Mouse (Mus musculus) heart, embryonic 13.5 days (tissue): ENCODE data around the gene Tmed2. TPM values are rescaled to one million over a fixed set of nuclear protein-coding genes. Genes with fewer than 3 reads are reported as not detected.
"Not testable (repeated sequence)": the region's sequence is repeated elsewhere in the genome, so short reads cannot be mapped to it uniquely, and the experiment has no call there.

ENCODE experiments used
- ATAC-seq: fragments of 200-750 bp; cut with Nextera tagmentation; 2 replicates; pipeline ENCODE4 v1.8.0; 2017; ENCODE audit warnings: moderate TSS enrichment; ENCODE audit not compliant: insufficient number of reproducible peaks, low FRiP score, low TSS enrichment; ENCODE audit errors: extremely low read depth
- H3K27ac ChIP-seq: fragments of 300-500 bp; sonication (generic); replicated peaks from 2 replicates; pipeline ENCODE4 v1.5.1; 2015; ENCODE audit warnings: moderate library complexity, mild to moderate bottlenecking, inconsistent platforms
- H3K27me3 ChIP-seq: fragments of 300-500 bp; sonication (generic); replicated peaks from 2 replicates; pipeline ENCODE4 v1.6.1; 2015; ENCODE audit warnings: mild to moderate bottlenecking, inconsistent platforms
- H3K36me3 ChIP-seq: fragments of 300-500 bp; sonication (generic); 2 replicates; pipeline ENCODE4 v1.6.1; 2015; ENCODE audit warnings: mild to moderate bottlenecking, inconsistent platforms
- H3K4me1 ChIP-seq: fragments of 300-500 bp; sonication (generic); 2 replicates; pipeline ENCODE4 v1.6.1; 2015; ENCODE audit warnings: inconsistent platforms
- H3K4me2 ChIP-seq: fragments of 300-500 bp; sonication (generic); 2 replicates; pipeline ENCODE4 v1.6.1; 2015; ENCODE audit warnings: inconsistent platforms, mild to moderate bottlenecking, moderate library complexity
- H3K4me3 ChIP-seq: fragments of 300-500 bp; sonication (generic); 2 replicates; pipeline ENCODE4 v1.5.1; 2015; ENCODE audit warnings: moderate library complexity, mild to moderate bottlenecking, inconsistent platforms
- H3K9ac ChIP-seq: fragments of 300-500 bp; sonication (generic); 2 replicates; pipeline ENCODE4 v1.6.1; 2015; ENCODE audit warnings: inconsistent platforms, mild to moderate bottlenecking, moderate library complexity
- H3K9me3 ChIP-seq: fragments of 300-500 bp; sonication (generic); 2 replicates; pipeline ENCODE4 v1.6.1; 2016; ENCODE audit warnings: inconsistent platforms
- WGBS: fragments of 180-500 bp; shearing (Covaris S2); methylation state at CpG from one replicate; pipeline ENCODE4 v1.1.7; 2015; ENCODE audit warnings: mixed read lengths; 5-methylcytosine and 5-hydroxymethylcytosine counted together
- polyA plus RNA-seq: library from polyadenylated mRNA; unstranded; fragments of >200 nt; fragmentation: Nextera tagmentation; extraction: Ambion mirVana; gene quantifications from 2 replicates; pipeline ENCODE4 v1.2.1, GENCODE M21; 2015

Tmed2 gene
- polyA plus RNA-seq, 1 experiment from 2014 or later = 396 TPM

GRCm38 (mm10) chr5:124539905-124540304 is 590 bp upstream of the Tmed2 start:
- Histone ChIP-seq H3K9ac (peak overlapping the region; percentile 96), H3K4me3 (peak overlapping the region; percentile 98), H3K4me1 (peaks cover 27% of the 10 kb centered on the region), H3K36me3 (peaks cover 25% of the 10 kb centered on the region), H3K4me2 (peak overlapping the region; percentile 65), H3K9me3 (no peaks in the 10 kb centered on the region), H3K27ac (peak overlapping the region; percentile 90; the same call in 1 of the 2 replicates), H3K27me3 (no peaks in the 10 kb centered on the region)
- 72% methylated on average over 4 of the region's 4 CpGs for WGBS
- no peak for ATAC-seq

GRCm38 (mm10) chr5:124540905-124541601 is 558 bp downstream of the Tmed2 start:
- H3K9ac ChIP-seq = peak overlapping the region; percentile 96
- H3K9me3 ChIP-seq = no peaks in the 10 kb centered on the region
- ATAC-seq = peak; percentile 73
- peaks cover 37% of the 10 kb centered on the region for H3K36me3 ChIP-seq
- peak overlapping the region; percentile 90 for H3K27ac ChIP-seq
- WGBS = under 1% methylated on average over 81 of the region's 89 CpGs
- no peaks in the 10 kb centered on the region for H3K27me3 ChIP-seq
- peak overlapping the region; percentile 98 for H3K4me3 ChIP-seq
- peaks cover 27% of the 10 kb centered on the region for H3K4me1 ChIP-seq
- peak overlapping the region; percentile 83 for H3K4me2 ChIP-seq

GRCm38 (mm10) chr5:124541602-124541973 is 1.1 kb downstream of the Tmed2 start:
- Histone ChIP-seq H3K9me3 (no peaks in the 10 kb centered on the region), H3K27me3 (no peaks in the 10 kb centered on the region), H3K4me1 (peaks cover 25% of the 10 kb centered on the region), H3K4me3 (peak overlapping the region; percentile 98), H3K36me3 (peaks cover 42% of the 10 kb centered on the region), H3K27ac (peak overlapping the region; percentile 90), H3K9ac (peak overlapping the region; percentile 96), H3K4me2 (peak overlapping the region; percentile 83)
- ATAC-seq = no peak
- WGBS = 6% methylated on average over 8 of the region's 8 CpGs

GRCm38 (mm10) chr5:124550737-124551136 is 10.2 kb downstream of the Tmed2 start:
- ATAC-seq, H3K4me3 ChIP-seq, H3K9me3 ChIP-seq, H3K9ac ChIP-seq, H3K27me3 ChIP-seq, H3K27ac ChIP-seq, H3K4me2 ChIP-seq: not testable (repeated sequence)
- Histone ChIP-seq H3K4me1 (peaks cover 17% of the 10 kb centered on the region), H3K36me3 (peaks cover 55% of the 10 kb centered on the region)
- 75% methylated on average over 4 of the region's 4 CpGs for WGBS

- peak overlapping the region; percentile 83; the same call in 1 of the 2 replicates for H3K27ac ChIP-seq
- 21% methylated on average over 5 of the region's 5 CpGs for WGBS
These were observed 11.0 kb downstream of the Tmed2 start for GRCm38 (mm10) chr5:124551349-124552093.

GRCm38 (mm10) chr5:124552094-124552472 is 11.6 kb downstream of the Tmed2 start:
- Histone ChIP-seq H3K4me3 (peak overlapping the region; percentile 84), H3K9ac (peak overlapping the region; percentile 85), H3K27me3 (no peaks in the 10 kb centered on the region), H3K27ac (peak overlapping the region; percentile 83), H3K4me1 (peaks cover 17% of the 10 kb centered on the region), H3K36me3 (peaks cover 55% of the 10 kb centered on the region), H3K4me2 (peak overlapping the region; percentile 75), H3K9me3 (no peaks in the 10 kb centered on the region)
- ATAC-seq = no peak
- WGBS = 7% methylated on average over 9 of the region's 9 CpGs

More at GRCm38 (mm10) chr5:124551349-124552093, 11.0 kb downstream of the Tmed2 start:
- ATAC-seq, H3K9me3 ChIP-seq, H3K27me3 ChIP-seq: not testable (repeated sequence)
- Histone ChIP-seq H3K4me3 (peak overlapping the region; percentile 84), H3K36me3 (peaks cover 55% of the 10 kb centered on the region), H3K9ac (peak overlapping the region; percentile 85), H3K4me1 (peaks cover 17% of the 10 kb centered on the region), H3K4me2 (peak overlapping the region; percentile 75)

- peak within 1 kb of the TSS; percentile 85 for H3K9ac ChIP-seq
- no peaks in the 10 kb centered on the region for H3K27me3 ChIP-seq
- peaks cover 55% of the 10 kb centered on the region for H3K36me3 ChIP-seq
- peak; percentile 76 for ATAC-seq
- peak within 1 kb of the TSS; percentile 83 for H3K27ac ChIP-seq
- H3K4me1 ChIP-seq = peaks cover 17% of the 10 kb centered on the region
- H3K4me3 ChIP-seq = peak within 1 kb of the TSS; percentile 84
- WGBS = 1% methylated on average over 65 of the region's 66 CpGs
- H3K9me3 ChIP-seq = no peaks in the 10 kb centered on the region
- H3K4me2 ChIP-seq = peak within 1 kb of the TSS; percentile 75
These were observed 12.2 kb downstream of the Tmed2 start, which contains the start of gene Ddx55 for GRCm38 (mm10) chr5:124552558-124553307. Gene Ddx55 (plus strand): TSS chr5:124552864.

- Histone ChIP-seq H3K9ac (peak overlapping the region; percentile 85; the same call in 1 of the 2 replicates), H3K36me3 (peaks cover 55% of the 10 kb centered on the region), H3K4me3 (peak overlapping the region; percentile 84), H3K4me1 (peaks cover 17% of the 10 kb centered on the region), H3K27me3 (no peaks in the 10 kb centered on the region), H3K4me2 (peak overlapping the region; percentile 75), H3K9me3 (no peaks in the 10 kb centered on the region), H3K27ac (no peak overlapping the region)
- WGBS = 73% methylated on average over 6 of the region's 6 CpGs
- no peak for ATAC-seq
These were observed 13.1 kb downstream of the Tmed2 start for GRCm38 (mm10) chr5:124553607-124554006.

- Histone ChIP-seq H3K4me2 (no peak overlapping the region), H3K27ac (no peak overlapping the region), H3K27me3 (no peaks in the 10 kb centered on the region), H3K4me3 (no peak overlapping the region), H3K36me3 (peaks cover 67% of the 10 kb centered on the region), H3K9me3 (no peaks in the 10 kb centered on the region), H3K4me1 (peaks cover 17% of the 10 kb centered on the region), H3K9ac (no peak overlapping the region)
- no peak for ATAC-seq
- WGBS = 59% methylated on average over 1 of the region's 1 CpGs
These were observed 14.7 kb downstream of the Tmed2 start for GRCm38 (mm10) chr5:124555145-124555544.

- no peak overlapping the region for H3K4me2 ChIP-seq
- no peaks in the 10 kb centered on the region for H3K4me1 ChIP-seq
- H3K9ac ChIP-seq = no peak overlapping the region
- WGBS = 84% methylated on average over 12 of the region's 12 CpGs
- H3K27ac ChIP-seq = no peak overlapping the region
- no peak overlapping the region for H3K4me3 ChIP-seq
- no peaks in the 10 kb centered on the region for H3K27me3 ChIP-seq
- peaks cover 100% of the 10 kb centered on the region for H3K36me3 ChIP-seq
- no peaks in the 10 kb centered on the region for H3K9me3 ChIP-seq
- no peak for ATAC-seq
These were observed 30.6 kb downstream of the Tmed2 start for GRCm38 (mm10) chr5:124571068-124571467.

GRCm38 (mm10) chr5:124575467-124575866 is 35.0 kb downstream of the Tmed2 start:
- no peak for ATAC-seq
- Histone ChIP-seq H3K36me3 (peaks cover 73% of the 10 kb centered on the region), H3K27ac (no peak overlapping the region), H3K27me3 (no peaks in the 10 kb centered on the region), H3K4me1 (peaks cover 18% of the 10 kb centered on the region), H3K9me3 (no peaks in the 10 kb centered on the region), H3K9ac (no peak overlapping the region), H3K4me2 (no peak overlapping the region), H3K4me3 (no peak overlapping the region)
- 94% methylated on average over 7 of the region's 7 CpGs for WGBS
